Mouse (Mus musculus) ES-E14 (cell line): ENCODE results near the gene Prdm4. TPM values are rescaled to one million over a fixed set of nuclear protein-coding genes. Genes with fewer than 3 reads are reported as not detected.

Source experiments
- DNase-seq: peaks from one replicate; pipeline ENCODE4 v3.0.0-alpha.2; 2013; ENCODE audit warnings: low read depth, low spot score
- H3K27ac ChIP-seq: 2 replicates; pipeline ENCODE4 v1.5.1; 2012; ENCODE audit warnings: low read depth, mild to moderate bottlenecking, low read length, moderate library complexity, mixed read lengths; ENCODE audit not compliant: poor library complexity, insufficient read depth, severe bottlenecking
- H3K36me3 ChIP-seq: 2 replicates; pipeline ENCODE4 v1.6.1; 2012; ENCODE audit warnings: mild to moderate bottlenecking, low read length, moderate library complexity, mixed read lengths; ENCODE audit not compliant: control insufficient read depth, poor library complexity, insufficient read depth, severe bottlenecking
- H3K4me1 ChIP-seq, 2 experiments: fragments of 150-350 bp in 1 of 2; sonication (generic) in 1 of 2; 2 replicates each; pipeline ENCODE4 v1.6.1; 2012; ENCODE audit warnings: low read length in 2 of 2, mild to moderate bottlenecking in 1 of 2, mixed read lengths in 1 of 2; ENCODE audit not compliant: control insufficient read depth in 2 of 2, insufficient read depth in 2 of 2, poor library complexity in 1 of 2
- H3K4me3 ChIP-seq, 2 experiments: fragments of 150-350 bp in 1 of 2; sonication (generic) in 1 of 2; 2 replicates each; pipeline ENCODE4 v1.5.1; 2012; ENCODE audit warnings: low read length in 2 of 2, low read depth in 1 of 2, mild to moderate bottlenecking in 1 of 2, mixed read lengths in 1 of 2; ENCODE audit not compliant: insufficient read depth in 1 of 2, poor library complexity in 1 of 2, severe bottlenecking in 1 of 2
- H3K9ac ChIP-seq: 2 replicates; pipeline ENCODE4 v1.6.1; 2012; ENCODE audit warnings: low read depth, mild to moderate bottlenecking, low read length, mixed read lengths; ENCODE audit not compliant: poor library complexity, insufficient read depth, severe bottlenecking
- H3K9me3 ChIP-seq: fragments of 150-350 bp; sonication (generic); 2 replicates; pipeline ENCODE4 v1.6.1; 2012; ENCODE audit warnings: low read depth, mild to moderate bottlenecking, low read length; ENCODE audit not compliant: control insufficient read depth, insufficient read depth
- CHD2 ChIP-seq: IDR thresholded peaks from 2 replicates; pipeline ENCODE4 v1.6.1; 2014; ENCODE audit warnings: mild to moderate bottlenecking, low read depth, low read length, inconsistent platforms
- HCFC1 ChIP-seq: IDR thresholded peaks from 2 replicates; pipeline ENCODE4 v1.6.1; 2012; ENCODE audit warnings: low read length, inconsistent platforms, borderline replicate concordance; ENCODE audit not compliant: insufficient read depth
- MAFK ChIP-seq: IDR thresholded peaks from 2 replicates; pipeline ENCODE4 v1.6.1; 2014; ENCODE audit warnings: mild to moderate bottlenecking, low read depth, low read length, inconsistent platforms; ENCODE audit not compliant: insufficient read depth
- ZC3H11A ChIP-seq: IDR thresholded peaks from 2 replicates; pipeline ENCODE4 v1.6.1; 2012; ENCODE audit warnings: low read depth, mild to moderate bottlenecking, inconsistent platforms, low read length, borderline replicate concordance
- ZNF384 ChIP-seq: IDR thresholded peaks from 2 replicates; pipeline ENCODE4 v1.6.1; 2012; ENCODE audit warnings: low read depth, low read length, inconsistent platforms
- in situ Hi-C, 2 experiments: fragments of 600-800 bp; cut with MboI; formaldehyde crosslinking; loops; one replicate each; pipeline ENCODE4 v1.15.1; 2025; ENCODE audit warnings: low sequenced_read_pairs in 2 of 2, inconsistent platforms in 1 of 2; ENCODE audit not compliant: unreplicated experiment in 2 of 2
- total RNA-seq: library from RNA; depleted of rRNA; stranded (reverse); fragments of 300-350 nt; gene quantifications from 2 replicates; pipeline ENCODE4 v1.2.3, GENCODE M21; 2012; rRNA removed

Gene Prdm4
- total RNA-seq, result 35.6 and 36.2 TPM in 2 replicates

DNA sequence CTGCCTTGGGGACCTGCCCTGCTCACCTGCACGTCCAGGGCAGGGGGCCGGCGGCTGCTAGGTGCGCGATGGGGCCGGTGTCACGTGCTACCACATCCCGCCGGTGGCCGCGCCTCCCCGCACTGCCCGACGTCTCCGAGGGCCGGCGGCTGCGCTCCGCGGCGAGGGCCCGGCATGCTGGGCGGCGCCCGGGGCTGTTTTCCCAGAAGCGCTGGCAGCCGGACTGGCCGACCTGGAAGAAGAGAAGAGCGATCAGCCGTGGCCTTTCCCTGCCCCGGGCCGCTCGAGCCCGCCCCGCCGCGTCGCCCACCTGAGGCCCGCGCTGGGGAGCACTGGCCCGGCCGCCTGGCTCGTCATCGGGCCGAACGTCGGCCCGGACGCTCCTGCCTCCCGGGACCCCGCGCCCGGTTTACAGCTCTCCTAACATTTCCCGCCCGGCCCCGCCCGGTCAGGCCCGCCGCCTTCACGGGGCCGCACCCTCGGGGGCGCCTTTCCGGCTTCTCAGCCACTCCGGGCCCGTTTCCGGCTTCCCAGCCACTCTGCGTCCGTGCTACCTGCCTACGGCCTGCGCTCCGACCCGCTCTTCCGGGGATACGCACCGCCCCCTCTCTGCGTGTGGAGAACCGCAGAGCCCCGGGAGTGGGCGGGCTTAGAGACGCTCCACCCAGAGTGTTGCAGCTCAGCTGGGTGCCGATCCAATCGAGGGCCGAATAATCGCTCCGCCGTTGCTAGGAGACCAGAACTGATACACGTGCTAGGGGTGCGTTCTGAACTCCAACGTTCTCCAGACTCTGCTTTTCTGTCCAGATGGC, at the start of gene Prdm4:
Gene Prdm4, minus strand, starts transcription at position 645 of the 812 bp plus-strand sequence.
- peak; percentile 98 for DNase-seq
- no peaks in the 10 kb centered on the region for H3K9me3 ChIP-seq
- peaks cover 20% of the 10 kb centered on the region for H3K36me3 ChIP-seq
- H3K4me1 ChIP-seq, result peaks cover 3 to 5% of the 10 kb centered on the region in 2 experiments
- in situ Hi-C loops, result loop anchor here in 1 of 2 experiments (25.0 kb wide), 1 partner anchor 771 kb away; no protein-coding TSS in a partner anchor
- H3K4me3 ChIP-seq, result peak within 1 kb of the TSS; percentile 74 to 96
- TF ChIP-seq CHD2 (no peak), HCFC1 (peak; percentile 68), ZC3H11A (no peak), MAFK (no peak)
- peak within 1 kb of the TSS; percentile 79 for H3K27ac ChIP-seq
- peak within 1 kb of the TSS; percentile 92 for H3K9ac ChIP-seq

DNA sequence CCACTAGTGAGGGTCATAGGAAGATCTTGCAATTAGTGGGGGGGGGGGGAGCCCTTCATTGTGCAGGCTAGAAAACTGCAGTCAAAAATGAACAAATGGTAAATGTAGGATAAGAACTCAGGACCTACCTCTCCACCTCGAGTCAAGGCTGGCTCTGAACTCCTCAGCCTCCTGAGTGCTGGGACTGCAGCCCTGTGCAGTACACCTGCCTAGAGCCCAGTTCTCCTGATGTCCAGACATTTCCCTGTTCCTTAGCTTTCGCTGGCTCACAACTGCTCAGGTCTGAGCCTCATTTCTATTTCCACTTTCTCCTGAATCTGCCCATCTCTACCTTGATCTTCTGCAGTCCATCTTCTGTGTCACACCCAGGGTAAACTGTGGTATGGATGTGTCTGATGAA, 49.5 kb upstream of the Prdm4 start:
- no peaks in the 10 kb centered on the region for H3K9me3 ChIP-seq
- no peaks in the 10 kb centered on the region for H3K4me1 ChIP-seq
- no peak overlapping the region for H3K4me3 ChIP-seq
- no peak overlapping the region for H3K27ac ChIP-seq
- in situ Hi-C loops, result loop anchor here in 1 of 2 experiments (5.0 kb wide), 1 partner anchor 496 kb away; no protein-coding TSS in a partner anchor
- no peaks in the 10 kb centered on the region for H3K36me3 ChIP-seq
- no peak for DNase-seq
- H3K9ac ChIP-seq, result no peak overlapping the region
- TF ChIP-seq HCFC1 (no peak), ZC3H11A (no peak), CHD2 (no peak), MAFK (no peak), ZNF384 (no peak)

DNA sequence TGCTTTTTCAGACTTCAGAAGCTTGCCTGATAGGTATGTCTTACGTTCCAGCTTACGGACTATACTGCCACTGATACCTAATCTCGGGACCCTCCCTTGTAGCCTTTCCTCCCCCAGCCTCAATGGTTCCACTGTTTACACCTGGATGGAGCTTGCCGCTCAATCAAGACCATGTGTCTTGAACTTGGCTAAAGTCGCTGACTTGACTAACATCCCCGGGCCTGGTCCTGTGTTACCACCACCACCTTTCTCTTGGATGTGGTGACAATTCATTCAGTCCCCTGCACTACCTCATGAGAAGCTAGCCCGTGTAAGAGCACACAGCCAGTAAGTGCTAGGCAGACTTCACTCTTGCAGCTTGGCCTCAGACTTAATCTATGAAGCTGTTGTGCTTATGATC, 47.4 kb upstream of the Prdm4 start:
- Histone ChIP-seq H3K4me3 (no peak overlapping the region), H3K27ac (no peak overlapping the region), H3K36me3 (no peaks in the 10 kb centered on the region), H3K9me3 (no peaks in the 10 kb centered on the region), H3K9ac (no peak overlapping the region), H3K4me1 (no peaks in the 10 kb centered on the region)
- no peak for TF ChIP-seq MAFK
- TF ChIP-seq ZC3H11A, result no peak
- no peak for TF ChIP-seq HCFC1
- TF ChIP-seq CHD2, result no peak
- no peak for TF ChIP-seq ZNF384
- no peak for DNase-seq
- in situ Hi-C loops, result no loop called here

DNA sequence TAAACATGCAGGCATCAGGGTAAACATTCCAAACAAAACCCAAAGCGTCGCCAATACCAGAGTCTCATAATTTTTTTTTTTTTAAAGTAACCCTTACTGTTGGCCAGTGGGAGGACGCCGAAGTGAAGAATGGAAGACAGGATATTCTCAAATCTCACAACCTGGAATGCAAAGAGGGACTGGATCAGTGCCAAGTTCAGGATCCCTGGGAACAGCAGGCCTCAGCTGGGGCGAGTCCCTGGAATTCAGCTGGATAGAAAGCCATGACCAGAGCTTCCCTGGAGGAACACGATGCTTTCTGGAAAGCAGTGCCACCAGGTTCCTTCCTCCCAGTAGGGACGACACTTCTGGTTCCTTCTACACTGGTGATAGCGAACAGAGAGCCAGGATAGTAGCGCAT, 46.0 kb upstream of the Prdm4 start:
- Histone ChIP-seq H3K4me1 (no peaks in the 10 kb centered on the region), H3K9ac (no peak overlapping the region), H3K9me3 (no peaks in the 10 kb centered on the region), H3K27ac (no peak overlapping the region), H3K4me3 (no peak overlapping the region), H3K36me3 (no peaks in the 10 kb centered on the region)
- no peak for DNase-seq
- in situ Hi-C loops, result no loop called here
- TF ChIP-seq HCFC1 (no peak), ZC3H11A (no peak), ZNF384 (no peak), CHD2 (no peak), MAFK (no peak)
